Mouse (Mus musculus): Measurements from ENCODE around the gene Col4a2. TPM values are rescaled to one million over a fixed set of nuclear protein-coding genes. Genes with fewer than 3 reads are reported as not detected.

Col4a2 gene
- polyA plus RNA-seq, 1 experiment from 2014 or later = 57.1 TPM

DNA sequence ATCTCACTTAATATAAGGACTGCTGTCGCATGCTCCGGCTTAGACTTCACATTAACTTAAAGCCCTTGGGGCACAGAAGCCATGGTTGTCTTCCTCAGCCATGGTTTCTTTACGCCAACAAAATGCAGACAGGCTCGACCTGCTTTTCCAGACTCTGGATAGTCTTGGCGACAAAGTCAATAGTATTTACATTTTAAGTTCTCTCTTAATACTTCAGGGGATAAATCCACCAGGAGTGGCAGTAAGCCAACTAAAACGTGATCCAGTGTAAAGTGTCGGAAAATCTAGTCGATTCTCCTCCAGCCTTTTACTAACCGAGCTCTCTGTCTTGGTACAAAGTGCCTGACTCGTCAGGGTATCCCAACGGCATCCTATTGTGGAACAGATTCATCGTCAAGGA lies 185.7 kb downstream of the Col4a2 start:
- 72% methylated on average over 12 of the region's 12 CpGs for WGBS
- ATAC-seq (ENCODE audit: insufficient number of reproducible peaks, insufficient read depth, low FRiP score, low read depth) = no peak
- H3K9ac ChIP-seq (replicated peaks; ENCODE audit: low read depth, low read length) = 0 out of 2 replicates have a peak overlapping the region, but pooled peaks have one; percentile 91
- no peaks in the 10 kb centered on the region for H3K9me3 ChIP-seq (ENCODE audit: control insufficient read depth, low read depth, low read length)
- peak overlapping the region; percentile 62 for H3K4me2 ChIP-seq (replicated peaks; ENCODE audit: low read depth, low read length)
- no peak overlapping the region for H3K27ac ChIP-seq (ENCODE audit: low read length)
- H3K36me3 ChIP-seq (ENCODE audit: control insufficient read depth, insufficient read depth, low read length) = peaks cover 8% of the 10 kb centered on the region
- H3K4me1 ChIP-seq (ENCODE audit: control insufficient read depth, insufficient read depth, low read length) = peaks cover 10% of the 10 kb centered on the region; the same call in 1 of the 2 replicates
- H3K4me3 ChIP-seq (ENCODE audit: low read depth, low read length) = peak overlapping the region; percentile 91
- H3K27me3 ChIP-seq (ENCODE audit: control insufficient read depth, insufficient read depth, low read length) = no peaks in the 10 kb centered on the region

Other genes with a start within 250 kb of the Col4a2 start
- gene Col4a1, start within 50 bp of the Col4a2 start, polyA plus RNA-seq (2014; fragmentation: Nextera tagmentation; extraction: Ambion mirVana) = 216 and 233 TPM in 2 replicates
- gene Rab20, start 165.9 kb downstream of the Col4a2 start, polyA plus RNA-seq (2014; fragmentation: Nextera tagmentation; extraction: Ambion mirVana) = 4.6 and 6.2 TPM in 2 replicates
- 123 and 133 TPM in 2 replicates for gene Naxd, start 184.7 kb downstream of the Col4a2 start, polyA plus RNA-seq (2014; fragmentation: Nextera tagmentation; extraction: Ambion mirVana)
- 25.0 and 35.5 TPM in 2 replicates for gene Cars2, start 238.0 kb downstream of the Col4a2 start, polyA plus RNA-seq (2014; fragmentation: Nextera tagmentation; extraction: Ambion mirVana)
- gene Ing1, start 242.8 kb downstream of the Col4a2 start, polyA plus RNA-seq (2014; fragmentation: Nextera tagmentation; extraction: Ambion mirVana) = 36.7 and 40.3 TPM in 2 replicates